Mouse (Mus musculus) heart, adult 9 months (tissue): Measurements from ENCODE around the gene Fgfr2.

Experiments used
- DNase-seq, 2 experiments: peaks; one replicate each; pipeline ENCODE4 v3.0.0; 2022; ENCODE audit warnings: low spot score in 2 of 2

Fgfr2 gene

GRCm38 (mm10) chr7:130289428-130289790, 2833.7 kb downstream of the Fgfr2 start:
- DNase-seq: no peak

GRCm38 (mm10) chr7:130288719-130289427, 2834.3 kb downstream of the Fgfr2 start:
- no peak for DNase-seq

GRCm38 (mm10) chr7:130288248-130288647, 2834.9 kb downstream of the Fgfr2 start:
- peak in 1 of 2 experiments; percentile 21 for DNase-seq

GRCm38 (mm10) chr7:130278738-130279705, 2844.1 kb downstream of the Fgfr2 start:
- peak in 1 of 2 experiments; percentile 14 for DNase-seq

- DNase-seq: no peak
Observed at GRCm38 (mm10) chr7:130278000-130278737, 2845.0 kb downstream of the Fgfr2 start.

GRCm38 (mm10) chr7:130273265-130273664, 2849.9 kb downstream of the Fgfr2 start:
- peak; percentile 40 to 48 for DNase-seq

- DNase-seq: no peak
Observed at GRCm38 (mm10) chr7:130270807-130271206, 2852.3 kb downstream of the Fgfr2 start.

- no peak for DNase-seq
Observed at GRCm38 (mm10) chr7:130269124-130269867, 2853.9 kb downstream of the Fgfr2 start.

- no peak for DNase-seq
Observed at GRCm38 (mm10) chr7:130267099-130267498, 2856.1 kb downstream of the Fgfr2 start.

- DNase-seq: peak; percentile 71 to 75
Observed at GRCm38 (mm10) chr7:130266166-130266490, 2857.0 kb downstream of the Fgfr2 start.

- DNase-seq: peak in 1 of 2 experiments; percentile 6
Observed at GRCm38 (mm10) chr7:130265319-130266165, 2857.6 kb downstream of the Fgfr2 start.

- peak in 1 of 2 experiments; percentile 4 for DNase-seq
Observed at GRCm38 (mm10) chr7:130264616-130265318, 2858.4 kb downstream of the Fgfr2 start.

GRCm38 (mm10) chr7:130263799-130264351, 2859.3 kb downstream of the Fgfr2 start:
- DNase-seq: no peak

- no peak for DNase-seq
Observed at GRCm38 (mm10) chr7:130263233-130263594, 2859.9 kb downstream of the Fgfr2 start.

- DNase-seq: no peak
Observed at GRCm38 (mm10) chr7:130262528-130263232, 2860.5 kb downstream of the Fgfr2 start.

- no peak for DNase-seq
Observed at GRCm38 (mm10) chr7:130261684-130262527, 2861.2 kb downstream of the Fgfr2 start.

GRCm38 (mm10) chr7:130260905-130261683, 2862.1 kb downstream of the Fgfr2 start:
- DNase-seq: no peak
